Mouse (Mus musculus) embryonic fibroblast, embryonic 13.5 days (primary cell): ENCODE results near the gene Itga9.

Source experiments
- CTCF ChIP-seq: IDR thresholded peaks from 2 replicates; pipeline ENCODE4 v1.5.1; 2011; ENCODE audit warnings: mild to moderate bottlenecking, control low read depth, low read length, moderate library complexity, borderline replicate concordance; ENCODE audit not compliant: insufficient read depth
- POLR2A ChIP-seq: IDR thresholded peaks from 2 replicates; pipeline ENCODE4 v1.6.1; 2011; ENCODE audit warnings: low read depth, mild to moderate bottlenecking, control low read depth, low read length, moderate library complexity

DNA sequence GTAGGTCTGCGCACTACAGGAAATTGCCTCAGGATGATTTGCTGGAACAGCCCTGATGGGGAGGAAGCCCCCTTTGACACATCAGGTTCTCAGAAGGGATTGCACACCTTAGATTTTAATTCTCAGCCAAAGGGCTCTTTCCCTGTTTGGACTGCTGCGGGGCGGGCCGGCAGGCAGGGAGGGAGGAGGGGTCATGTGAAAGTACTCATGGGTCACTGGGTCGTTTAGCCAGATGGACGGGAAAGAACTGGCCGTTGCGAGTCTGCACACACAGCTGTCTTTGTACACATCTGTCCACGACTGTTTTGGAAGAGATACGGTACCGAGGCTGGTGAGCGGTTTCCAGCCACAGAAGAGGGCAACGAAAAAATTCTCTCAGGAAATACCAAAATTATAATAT, 332.9 kb downstream of the Itga9 start:
- TF ChIP-seq CTCF (no peak), POLR2A (no peak)
